Mouse (Mus musculus): ENCODE results near the gene Setd3. TPM values are rescaled to one million over a fixed set of nuclear protein-coding genes. Genes with fewer than 3 reads are reported as not detected.

Setd3 gene
- total and polyA plus RNA-seq, 3 experiments, result 25.0 to 99.8 (median 84.6) TPM

DNA sequence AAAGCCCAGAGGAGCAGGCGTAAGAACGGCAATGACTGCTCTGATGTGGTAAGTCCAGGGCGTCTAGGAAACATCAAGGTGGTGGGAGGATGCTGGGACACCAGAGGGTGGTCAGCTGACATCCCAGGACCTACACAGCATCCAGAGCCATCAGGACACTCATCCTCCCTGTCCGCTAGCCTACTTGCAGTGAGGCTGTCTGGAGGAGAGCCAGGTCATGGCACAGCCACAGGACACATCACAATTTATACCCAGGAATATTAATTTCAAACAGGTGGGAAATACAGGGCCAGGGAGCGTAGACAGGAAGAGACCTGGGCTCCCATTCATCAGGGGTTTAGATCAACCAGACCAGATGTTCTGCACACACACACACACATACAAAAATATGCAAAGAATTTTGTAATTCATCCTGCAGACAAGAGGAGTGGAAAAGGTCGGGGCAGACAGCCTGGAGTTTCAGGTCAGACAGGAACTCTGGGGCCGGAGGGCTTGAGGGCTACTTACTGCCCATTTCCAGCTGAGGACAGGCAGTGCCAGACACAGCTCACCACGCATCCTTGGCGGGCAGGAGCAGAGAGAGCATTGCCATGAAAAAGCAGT, 114.6 kb downstream of the Setd3 start:
- no peak overlapping the region for H3K27ac ChIP-seq
- H3K36me3 ChIP-seq (ENCODE audit: control insufficient read depth, insufficient read depth, low read length), result no peaks in the 10 kb centered on the region
- TF ChIP-seq EP300 (IDR thresholded peaks at IDR 0.05; ENCODE audit: insufficient read depth, low read depth, low read length) (no peak), POLR2A (IDR thresholded peaks at IDR 0.05; ENCODE audit: insufficient read depth, low read depth, low read length) (no peak), CTCF (IDR thresholded peaks at IDR 0.05) (no peak)
- H3K4me1 ChIP-seq (ENCODE audit: control insufficient read depth, insufficient read depth, low read length), result no peaks in the 10 kb centered on the region
- 60% methylated on average over 9 of the region's 9 CpGs for WGBS
- no peaks in the 10 kb centered on the region for H3K27me3 ChIP-seq (ENCODE audit: control insufficient read depth, insufficient read depth, low read length)
- H3K79me2 ChIP-seq (replicated peaks; ENCODE audit: control insufficient read depth, insufficient read depth, low read length), result no peaks in the 10 kb centered on the region
- DNase-seq, result no peak
- no peak overlapping the region for H3K4me3 ChIP-seq
- intact Hi-C loops (cut with DNase I), result no loop called here
- no peak overlapping the region for H3K9ac ChIP-seq (ENCODE audit: low read depth, low read length)

DNA sequence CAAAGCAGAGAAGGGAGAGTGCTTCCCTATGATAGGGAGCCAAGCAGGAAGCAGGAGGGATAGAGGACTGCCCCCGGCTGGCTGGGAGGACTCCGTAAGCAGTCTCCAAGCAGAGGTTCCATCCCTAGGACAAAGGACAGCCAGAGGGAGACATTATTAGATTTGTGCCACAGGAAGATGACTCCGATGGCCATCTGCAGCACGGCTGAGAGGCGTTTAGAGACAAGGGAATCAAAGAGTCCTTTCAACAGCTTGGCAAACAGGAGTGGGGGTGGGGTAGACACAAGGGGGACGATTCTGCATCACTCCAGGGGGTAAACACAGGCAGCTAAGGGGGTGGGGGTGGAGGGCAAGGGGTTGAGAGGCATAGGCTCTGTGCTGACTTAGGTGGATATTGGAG, 115.1 kb downstream of the Setd3 start:
- no peak for DNase-seq
- Histone ChIP-seq H3K79me2 (replicated peaks; ENCODE audit: control insufficient read depth, insufficient read depth, low read length) (no peaks in the 10 kb centered on the region), H3K4me3 (no peak overlapping the region), H3K36me3 (ENCODE audit: control insufficient read depth, insufficient read depth, low read length) (no peaks in the 10 kb centered on the region), H3K4me1 (ENCODE audit: control insufficient read depth, insufficient read depth, low read length) (no peaks in the 10 kb centered on the region), H3K27me3 (ENCODE audit: control insufficient read depth, insufficient read depth, low read length) (no peaks in the 10 kb centered on the region), H3K27ac (no peak overlapping the region), H3K9ac (ENCODE audit: low read depth, low read length) (no peak overlapping the region)
- WGBS, result 25% methylated on average over 6 of the region's 6 CpGs
- TF ChIP-seq EP300 (IDR thresholded peaks at IDR 0.05; ENCODE audit: insufficient read depth, low read depth, low read length) (no peak), POLR2A (IDR thresholded peaks at IDR 0.05; ENCODE audit: insufficient read depth, low read depth, low read length) (no peak), CTCF (IDR thresholded peaks at IDR 0.05) (no peak)
- intact Hi-C loops (cut with DNase I), result no loop called here

DNA sequence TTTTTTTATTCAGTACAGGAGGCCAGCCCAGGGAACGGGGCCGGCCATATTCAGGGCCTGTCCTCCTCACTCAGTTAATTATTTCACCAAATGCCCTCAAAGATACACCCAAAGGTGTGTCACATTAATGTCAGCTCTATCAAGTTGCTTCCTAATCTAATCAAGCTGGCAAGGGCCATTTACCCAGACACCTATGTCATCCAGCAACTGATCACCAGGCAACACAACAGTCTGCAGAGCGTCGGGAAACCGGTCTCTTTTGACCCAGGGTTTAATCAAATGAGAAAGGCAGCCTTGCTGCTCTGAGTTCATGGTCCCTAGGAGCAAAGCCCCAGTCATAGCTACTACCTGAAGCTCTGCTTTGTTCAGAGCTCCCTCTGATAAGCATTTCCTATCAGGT, 117.0 kb downstream of the Setd3 start:
- intact Hi-C loops (cut with DNase I), result no loop called here
- Histone ChIP-seq H3K4me3 (no peak overlapping the region), H3K79me2 (replicated peaks; ENCODE audit: control insufficient read depth, insufficient read depth, low read length) (no peaks in the 10 kb centered on the region), H3K27ac (no peak overlapping the region), H3K27me3 (ENCODE audit: control insufficient read depth, insufficient read depth, low read length) (no peaks in the 10 kb centered on the region), H3K36me3 (ENCODE audit: control insufficient read depth, insufficient read depth, low read length) (no peaks in the 10 kb centered on the region), H3K9ac (ENCODE audit: low read depth, low read length) (no peak overlapping the region), H3K4me1 (ENCODE audit: control insufficient read depth, insufficient read depth, low read length) (no peaks in the 10 kb centered on the region)
- TF ChIP-seq EP300 (IDR thresholded peaks at IDR 0.05; ENCODE audit: insufficient read depth, low read depth, low read length), result no peak
- no peak for TF ChIP-seq POLR2A (IDR thresholded peaks at IDR 0.05; ENCODE audit: insufficient read depth, low read depth, low read length)
- TF ChIP-seq CTCF (IDR thresholded peaks at IDR 0.05), result no peak
- WGBS, result 64% methylated on average over 5 of the region's 5 CpGs
- no peak for DNase-seq

- H3K4me1 ChIP-seq (ENCODE audit: control insufficient read depth, insufficient read depth, low read length), result no peaks in the 10 kb centered on the region
- TF ChIP-seq POLR2A (IDR thresholded peaks at IDR 0.05; ENCODE audit: insufficient read depth, low read depth, low read length) (no peak), EP300 (IDR thresholded peaks at IDR 0.05; ENCODE audit: insufficient read depth, low read depth, low read length) (no peak), CTCF (IDR thresholded peaks at IDR 0.05) (no peak)
- 79% methylated on average over 7 of the region's 7 CpGs for WGBS
- intact Hi-C loops (cut with DNase I), result no loop called here
- H3K27me3 ChIP-seq (ENCODE audit: control insufficient read depth, insufficient read depth, low read length), result no peaks in the 10 kb centered on the region
- no peak overlapping the region for H3K27ac ChIP-seq
- no peaks in the 10 kb centered on the region for H3K36me3 ChIP-seq (ENCODE audit: control insufficient read depth, insufficient read depth, low read length)
- H3K9ac ChIP-seq (ENCODE audit: low read depth, low read length), result no peak overlapping the region
- no peak for DNase-seq
- H3K4me3 ChIP-seq, result no peak overlapping the region
- no peaks in the 10 kb centered on the region for H3K79me2 ChIP-seq (replicated peaks; ENCODE audit: control insufficient read depth, insufficient read depth, low read length)
Observed at GRCm38 (mm10) chr12:108061661-108062060, 117.5 kb downstream of the Setd3 start.

Other genes with a start within 250 kb of the Setd3 start
- 1 to 10 TPM in 1 of 2 experiments, under 1 TPM in 1; 0.77 to 1.3 TPM for gene Bcl11b, start 175.7 kb downstream of the Setd3 start, total RNA-seq (2021)
- gene Bcl11b, start 175.7 kb downstream of the Setd3 start, polyA plus RNA-seq (2012; rRNA removed), result 0.64 and 1.1 TPM in 2 replicates
- gene Ccnk, start 265 bp upstream of the Setd3 start, total RNA-seq (2021), result 10 to 100 TPM; 28.9 to 31.9 TPM
- 14.8 and 20.6 TPM in 2 replicates for gene Ccnk, start 265 bp upstream of the Setd3 start, polyA plus RNA-seq (2012; rRNA removed)
- gene Ccdc85c, start 96.1 kb upstream of the Setd3 start, total RNA-seq (2021), result 10 to 100 TPM; 39.2 to 43.9 TPM
- gene Ccdc85c, start 96.1 kb upstream of the Setd3 start, polyA plus RNA-seq (2012; rRNA removed), result 27.1 and 29.3 TPM in 2 replicates
- 1 to 10 TPM; 1.2 to 1.5 TPM for gene Hhipl1, start 127.0 kb upstream of the Setd3 start, total RNA-seq (2021)
- 1.6 and 1.8 TPM in 2 replicates for gene Hhipl1, start 127.0 kb upstream of the Setd3 start, polyA plus RNA-seq (2012; rRNA removed)
- under 1 TPM; 0.41 to 0.47 TPM for gene Cyp46a1, start 155.1 kb upstream of the Setd3 start, total RNA-seq (2021)
- 1.3 and 1.8 TPM in 2 replicates for gene Cyp46a1, start 155.1 kb upstream of the Setd3 start, polyA plus RNA-seq (2012; rRNA removed)
- 10 to 100 TPM; 73.5 to 84.7 TPM for gene Eml1, start 191.6 kb upstream of the Setd3 start, total RNA-seq (2021)
- 68.7 and 112 TPM in 2 replicates for gene Eml1, start 191.6 kb upstream of the Setd3 start, polyA plus RNA-seq (2012; rRNA removed)

Measured in heart, adult 2 months (tissue).